Comparison of ENCODE assay signal across 11 mouse cellular contexts in genomic region chr4:9107295-9107694, GRCm38 (mm10).
DNase-seq lines count a peak whose midpoint lies in the region; ATAC-seq and TF ChIP-seq lines count a peak whose summit lies in the region.
"Had no signal": no experiment of that assay in that cellular context is flagged by ENCODE, and none has a peak within 500 bp of the region (broad histone marks: within the 10 kb centered on the region; RNA-seq: fewer than 3 reads in every experiment).

No protein-coding gene starts in this region.

- H3K9ac ChIP-seq in forebrain, embryonic 13.5 days: no peak overlapping the region
- no peak overlapping the region for H3K9ac ChIP-seq in lung, postnatal 0 days (replicated peaks; ENCODE audit: low read depth)
- H3K9ac ChIP-seq in kidney, embryonic 14.5 days (ENCODE audit: low read depth, low read length): no peak overlapping the region
- H3K9ac ChIP-seq: hindbrain, embryonic 12.5 days; neural tube, embryonic 13.5 days had no signal

- no peaks in the 10 kb centered on the region; the same call in 1 of the 2 replicates for H3K9me3 ChIP-seq in forebrain, embryonic 13.5 days (replicated peaks)
- H3K9me3 ChIP-seq in forebrain, embryonic 10.5 days: peaks cover 7% of the 10 kb centered on the region
- no peaks in the 10 kb centered on the region for H3K9me3 ChIP-seq in lung, postnatal 0 days (ENCODE audit: low read length)
- no peaks in the 10 kb centered on the region; the same call in 1 of the 2 replicates for H3K9me3 ChIP-seq in kidney, embryonic 14.5 days (ENCODE audit: control insufficient read depth, low read length)

- TF ChIP-seq CTCF in lung, postnatal 0 days (IDR thresholded peaks at IDR 0.05): no peak

- H3K36me3 ChIP-seq in forebrain, embryonic 13.5 days (ENCODE audit: poor library complexity, severe bottlenecking): no peaks in the 10 kb centered on the region
- no peaks in the 10 kb centered on the region for H3K36me3 ChIP-seq in forebrain, embryonic 10.5 days (replicated peaks)
- no peaks in the 10 kb centered on the region for H3K36me3 ChIP-seq in lung, postnatal 0 days (ENCODE audit: insufficient read depth, low read length)
- no peaks in the 10 kb centered on the region for H3K36me3 ChIP-seq in kidney, embryonic 14.5 days (ENCODE audit: control insufficient read depth, insufficient read depth, low read length)
- H3K36me3 ChIP-seq: hindbrain, embryonic 12.5 days; neural tube, embryonic 13.5 days had no signal

- WGBS in forebrain, embryonic 13.5 days: 84% methylated on average over 14 of the region's 14 CpGs
- 90% methylated on average over 14 of the region's 14 CpGs for WGBS in forebrain, embryonic 10.5 days
- WGBS in lung, postnatal 0 days: 49% methylated on average over 14 of the region's 14 CpGs
- 56% methylated on average over 14 of the region's 14 CpGs for WGBS in kidney, embryonic 14.5 days

- no peaks in the 10 kb centered on the region for H3K4me1 ChIP-seq in forebrain, embryonic 13.5 days
- H3K4me1 ChIP-seq in forebrain, embryonic 10.5 days: peaks cover 16% of the 10 kb centered on the region
- H3K4me1 ChIP-seq in lung, postnatal 0 days (ENCODE audit: insufficient read depth, low read depth, low read length): no peaks in the 10 kb centered on the region
- no peaks in the 10 kb centered on the region for H3K4me1 ChIP-seq in kidney, embryonic 14.5 days (ENCODE audit: control insufficient read depth, insufficient read depth, low read length)
- H3K4me1 ChIP-seq: neural tube, embryonic 13.5 days had no signal

- H3K4me2 ChIP-seq in forebrain, embryonic 13.5 days: no peak overlapping the region
- H3K4me2 ChIP-seq in lung, postnatal 0 days (replicated peaks; ENCODE audit: low read depth, low read length): no peak overlapping the region
- H3K4me2 ChIP-seq in kidney, embryonic 14.5 days (replicated peaks; ENCODE audit: low read depth, low read length): no peak overlapping the region
- H3K4me2 ChIP-seq: hindbrain, embryonic 12.5 days; neural tube, embryonic 13.5 days had no signal

- no peak for DNase-seq in forebrain, embryonic 10.5 days (ENCODE audit: extremely low spot score, low spot score)
- peak; percentile 16 for DNase-seq in lung, postnatal 0 days (ENCODE audit: low spot score)
- DNase-seq in lung, postnatal 25 days (ENCODE audit: low spot score): no peak
- peak; percentile 82 for DNase-seq in layer of hippocampus, adult 9-11 months
- DNase-seq in thymus, postnatal 10 days (ENCODE audit: low spot score in 2 of 2): peak; percentile 11 to 37
- DNase-seq in adrenal gland, postnatal 10 days: no peak

- no peak for TF ChIP-seq EP300 in lung, postnatal 0 days (IDR thresholded peaks at IDR 0.05)

- no peak overlapping the region for H3K27ac ChIP-seq in forebrain, embryonic 13.5 days
- no peak overlapping the region for H3K27ac ChIP-seq in forebrain, embryonic 10.5 days
- H3K27ac ChIP-seq in lung, postnatal 0 days (ENCODE audit: low read length): no peak overlapping the region
- H3K27ac ChIP-seq in kidney, embryonic 14.5 days (ENCODE audit: low read depth, low read length): no peak overlapping the region
- H3K27ac ChIP-seq: hindbrain, embryonic 12.5 days; macrophage; neural tube, embryonic 13.5 days had no signal

- H3K4me3 ChIP-seq in forebrain, embryonic 13.5 days: no peak overlapping the region
- H3K4me3 ChIP-seq in forebrain, embryonic 10.5 days: no peak overlapping the region
- no peak overlapping the region for H3K4me3 ChIP-seq in lung, postnatal 0 days (ENCODE audit: low read depth, low read length)
- H3K4me3 ChIP-seq in kidney, embryonic 14.5 days (ENCODE audit: low read length): no peak overlapping the region
- H3K4me3 ChIP-seq: hindbrain, embryonic 12.5 days; neural tube, embryonic 13.5 days had no signal

- ATAC-seq in forebrain, embryonic 13.5 days: peak; percentile 43
- no peak for ATAC-seq in lung, postnatal 0 days
- no peak for ATAC-seq in kidney, embryonic 14.5 days (ENCODE audit: low FRiP score, low TSS enrichment)

- no peaks in the 10 kb centered on the region for H3K27me3 ChIP-seq in forebrain, embryonic 13.5 days
- peaks cover 9% of the 10 kb centered on the region; the same call in 1 of the 2 replicates for H3K27me3 ChIP-seq in forebrain, embryonic 10.5 days (ENCODE audit: poor library complexity, severe bottlenecking)
- H3K27me3 ChIP-seq in lung, postnatal 0 days (replicated peaks; ENCODE audit: insufficient read depth, low read length): no peaks in the 10 kb centered on the region
- H3K27me3 ChIP-seq in kidney, embryonic 14.5 days (ENCODE audit: control insufficient read depth, insufficient read depth, low read length): no peaks in the 10 kb centered on the region
- H3K27me3 ChIP-seq: hindbrain, embryonic 12.5 days; neural tube, embryonic 13.5 days had no signal

Comparison
In these comparisons a context has a peak if more than half of its experiments do, and no peak if none do; other contexts are left out.
1. DNase-seq: peak in lung, postnatal 0 days (single experiment), layer of hippocampus, adult 9-11 months (single experiment) and thymus, postnatal 10 days (2 of 2); none in forebrain, embryonic 10.5 days (single experiment), lung, postnatal 25 days (single experiment) and adrenal gland, postnatal 10 days (single experiment).